Mouse (Mus musculus) frontal cortex, postnatal 36 days (tissue): ENCODE measurements around the gene Acin1.

Source experiments
- DNase-seq, 2 experiments: peaks; one replicate each; pipeline ENCODE4 v3.0.0; 2022; ENCODE audit warnings: low spot score in 2 of 2

Gene Acin1

GRCm38 (mm10) chr14:54698733-54699132, 12.0 kb upstream of the Acin1 start, which contains the start of gene Gm29776:
Gene Gm29776 (minus strand): TSS chr14:54698833.
- no peak for DNase-seq

GRCm38 (mm10) chr14:54696752-54697151, 10.0 kb upstream of the Acin1 start:
- DNase-seq: no peak

- DNase-seq: no peak
Observed at GRCm38 (mm10) chr14:54695042-54695441, 8.3 kb upstream of the Acin1 start.

GRCm38 (mm10) chr14:54687251-54687650, 520 bp upstream of the Acin1 start:
- DNase-seq: no peak

GRCm38 (mm10) chr14:54686063-54686521, 639 bp downstream of the Acin1 start, which contains the start of gene 1700123O20Rik:
Gene 1700123O20Rik (plus strand): TSS chr14:54686216.
- no peak for DNase-seq

- no peak for DNase-seq
Observed at GRCm38 (mm10) chr14:54685471-54685870, 1.3 kb downstream of the Acin1 start.

- no peak for DNase-seq
Observed at GRCm38 (mm10) chr14:54682396-54682795, 4.3 kb downstream of the Acin1 start.

- no peak for DNase-seq
Observed at GRCm38 (mm10) chr14:54678657-54679304, 8.0 kb downstream of the Acin1 start.

- no peak for DNase-seq
Observed at GRCm38 (mm10) chr14:54676290-54676689, 10.4 kb downstream of the Acin1 start.

GRCm38 (mm10) chr14:54674317-54674716, 12.4 kb downstream of the Acin1 start:
- DNase-seq: no peak

GRCm38 (mm10) chr14:54669381-54669780, 17.4 kb downstream of the Acin1 start:
- DNase-seq: peak in 1 of 2 experiments; percentile 65

- DNase-seq: peak; percentile 71 to 73
Observed at GRCm38 (mm10) chr14:54664477-54665222, 22.1 kb downstream of the Acin1 start.

GRCm38 (mm10) chr14:54660009-54660408, 26.7 kb downstream of the Acin1 start:
- peak in 1 of 2 experiments; percentile 40 for DNase-seq

GRCm38 (mm10) chr14:54653496-54653895, 33.2 kb downstream of the Acin1 start:
- peak; percentile 82 to 83 for DNase-seq

- no peak for DNase-seq
Observed at GRCm38 (mm10) chr14:54652787-54653186, 33.9 kb downstream of the Acin1 start.

GRCm38 (mm10) chr14:54651556-54651955, 35.2 kb downstream of the Acin1 start:
- no peak for DNase-seq

GRCm38 (mm10) chr14:54650621-54651454, 35.9 kb downstream of the Acin1 start:
- DNase-seq: peak; percentile 75 to 89

GRCm38 (mm10) chr14:54647900-54648299, 38.8 kb downstream of the Acin1 start:
- DNase-seq: no peak

- DNase-seq: no peak
Observed at GRCm38 (mm10) chr14:54646898-54647636, 39.7 kb downstream of the Acin1 start.

GRCm38 (mm10) chr14:54646455-54646854, 40.3 kb downstream of the Acin1 start:
- DNase-seq: no peak

GRCm38 (mm10) chr14:54644294-54644693, 42.4 kb downstream of the Acin1 start:
- DNase-seq: no peak
